Mouse (Mus musculus): ENCODE measurements at regions not wholly inside any gene's neighbourhood (a gene's known extent, or its start where the extent isn't known, plus 50 kb on each side); places are given as distances from the start of the nearest gene placed in this dataset.

GRCm38 (mm10) chr6:99890805-99891204, 164.6 kb upstream of the Prok2 start:
- H3K4me1 ChIP-seq (ENCODE audit: control insufficient read depth, insufficient read depth, insufficient read length, low read length): no peaks in the 10 kb centered on the region
- no peak overlapping the region for H3K27ac ChIP-seq (replicated peaks; ENCODE audit: low read depth, low read length)
- H3K4me3 ChIP-seq (ENCODE audit: insufficient read depth, low read depth, low read length): no peak overlapping the region

DNA sequence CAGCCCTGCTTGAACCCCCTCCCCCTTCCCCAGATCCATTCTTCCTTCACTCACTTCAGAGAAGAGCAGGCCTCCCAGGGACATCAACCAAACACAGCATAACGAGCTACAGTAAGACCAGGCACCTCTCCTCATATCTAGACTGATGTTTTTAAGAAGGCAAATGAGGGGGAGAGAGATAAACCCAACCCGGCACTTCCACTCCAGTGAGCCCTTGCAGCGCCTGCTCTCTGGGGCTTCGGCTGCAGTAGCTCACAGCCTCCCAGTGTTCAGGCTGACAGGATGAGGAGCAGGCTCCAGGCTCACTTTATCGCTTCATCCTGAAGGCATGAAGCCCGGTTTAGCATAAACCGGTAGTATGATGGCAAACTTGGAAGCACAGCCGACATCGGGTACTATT, 162.9 kb upstream of the Prok2 start:
- no peak overlapping the region for H3K4me3 ChIP-seq (ENCODE audit: insufficient read depth, low read depth, low read length)
- no peaks in the 10 kb centered on the region for H3K4me1 ChIP-seq (ENCODE audit: control insufficient read depth, insufficient read depth, insufficient read length, low read length)
- no peak overlapping the region for H3K27ac ChIP-seq (replicated peaks; ENCODE audit: low read depth, low read length)

DNA sequence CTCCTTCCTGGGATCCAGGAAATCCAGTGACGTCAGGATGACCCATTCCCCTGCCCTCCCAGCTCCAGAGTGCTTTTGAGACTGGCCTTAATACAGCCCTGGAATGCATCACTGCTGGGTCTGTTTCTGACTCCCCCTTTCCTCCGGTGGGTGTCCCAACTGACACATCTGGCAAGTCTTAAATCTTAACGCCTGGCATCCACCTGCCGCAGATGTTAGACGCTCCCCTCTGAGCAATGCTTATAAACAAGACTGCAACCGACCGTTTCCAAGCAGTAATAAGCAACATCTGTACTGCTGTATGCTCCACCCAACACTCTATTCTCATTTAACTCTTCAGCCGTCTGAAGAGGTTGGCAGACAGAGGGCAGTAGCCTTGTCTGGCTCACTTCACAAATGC, 161.7 kb upstream of the Prok2 start:
- H3K27ac ChIP-seq (replicated peaks; ENCODE audit: low read depth, low read length): no peak overlapping the region
- H3K4me3 ChIP-seq (ENCODE audit: insufficient read depth, low read depth, low read length): no peak overlapping the region
- H3K4me1 ChIP-seq (ENCODE audit: control insufficient read depth, insufficient read depth, insufficient read length, low read length): no peaks in the 10 kb centered on the region

GRCm38 (mm10) chr6:99884755-99885154, 158.6 kb upstream of the Prok2 start:
- no peak overlapping the region for H3K4me3 ChIP-seq (ENCODE audit: insufficient read depth, low read depth, low read length)
- H3K4me1 ChIP-seq (ENCODE audit: control insufficient read depth, insufficient read depth, insufficient read length, low read length): no peaks in the 10 kb centered on the region
- no peak overlapping the region for H3K27ac ChIP-seq (replicated peaks; ENCODE audit: low read depth, low read length)

DNA sequence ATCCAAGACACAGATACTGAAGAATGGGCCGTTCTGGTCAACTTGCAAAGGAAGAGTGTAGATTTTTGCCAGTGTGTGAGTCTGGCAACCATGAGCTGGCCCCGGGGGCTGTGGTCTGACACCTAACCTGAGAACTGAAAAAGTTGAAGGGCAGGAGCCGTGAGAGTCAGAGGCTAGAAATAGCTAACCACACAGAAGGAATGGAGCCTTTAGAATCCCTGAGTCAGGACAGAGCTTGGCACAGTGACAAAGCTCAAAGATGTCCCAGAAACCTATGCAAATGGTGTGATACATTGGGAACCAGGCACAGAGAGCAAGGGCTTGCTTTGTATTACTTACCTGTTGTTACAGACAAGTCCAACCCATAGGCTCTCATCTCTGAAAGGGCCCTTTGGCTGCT, 157.9 kb upstream of the Prok2 start:
- H3K27ac ChIP-seq (replicated peaks; ENCODE audit: low read depth, low read length): no peak overlapping the region
- no peaks in the 10 kb centered on the region for H3K4me1 ChIP-seq (ENCODE audit: control insufficient read depth, insufficient read depth, insufficient read length, low read length)
- H3K4me3 ChIP-seq (ENCODE audit: insufficient read depth, low read depth, low read length): no peak overlapping the region

DNA sequence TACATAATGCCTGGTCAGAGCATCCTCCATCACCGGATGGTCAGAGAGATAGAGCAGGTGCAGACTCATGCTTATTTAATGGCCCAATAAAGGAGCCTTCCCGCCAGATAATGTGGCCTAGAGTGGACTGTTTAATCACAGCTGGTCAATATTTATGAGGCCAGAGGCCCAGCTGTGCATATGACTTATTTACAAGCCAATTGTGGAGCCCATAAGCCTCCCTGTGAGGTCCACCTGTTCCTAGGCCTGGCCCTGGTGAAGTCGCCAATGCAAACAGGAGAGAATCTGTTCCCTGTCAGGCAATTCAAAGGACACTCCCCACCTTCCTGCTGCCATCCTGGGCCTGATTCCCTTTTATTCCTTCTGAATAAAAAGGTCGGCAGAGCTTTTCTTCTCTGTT, 155.4 kb upstream of the Prok2 start:
- Histone ChIP-seq H3K4me1 (ENCODE audit: control insufficient read depth, insufficient read depth, insufficient read length, low read length) (no peaks in the 10 kb centered on the region), H3K4me3 (ENCODE audit: insufficient read depth, low read depth, low read length) (no peak overlapping the region)

DNA sequence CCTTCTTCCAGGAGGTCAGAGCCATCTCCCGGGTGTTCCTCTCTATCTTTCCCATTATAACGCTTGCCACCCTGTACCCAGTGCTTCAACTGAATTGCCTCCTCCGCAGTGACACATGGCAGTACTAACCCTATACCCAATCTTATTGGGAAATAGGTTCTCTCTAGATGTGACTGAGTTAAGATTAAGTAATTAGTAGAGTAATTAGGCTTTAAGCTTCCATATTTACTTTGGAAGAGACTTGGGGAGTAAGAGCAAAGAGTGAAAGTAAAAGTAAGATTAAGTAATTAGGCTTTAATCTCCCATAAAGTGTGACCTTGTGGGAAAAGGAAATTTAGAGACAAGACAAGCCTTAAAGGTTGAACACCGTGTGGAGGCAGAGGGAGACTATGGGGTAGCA, 148.7 kb upstream of the Prok2 start:
- Histone ChIP-seq H3K27ac (replicated peaks; ENCODE audit: low read depth, low read length) (no peak overlapping the region), H3K4me1 (ENCODE audit: control insufficient read depth, insufficient read depth, insufficient read length, low read length) (no peaks in the 10 kb centered on the region), H3K4me3 (ENCODE audit: insufficient read depth, low read depth, low read length) (no peak overlapping the region)

More for the DNA sequence above, 155.4 kb upstream of the Prok2 start:
- H3K27ac ChIP-seq (replicated peaks; ENCODE audit: low read depth, low read length): no peak overlapping the region

- Histone ChIP-seq H3K4me1 (ENCODE audit: control insufficient read depth, insufficient read depth, insufficient read length, low read length) (no peaks in the 10 kb centered on the region), H3K27ac (replicated peaks; ENCODE audit: low read depth, low read length) (no peak overlapping the region), H3K4me3 (ENCODE audit: insufficient read depth, low read depth, low read length) (no peak overlapping the region)
Measured at GRCm38 (mm10) chr6:99874029-99874428, 147.8 kb upstream of the Prok2 start.

DNA sequence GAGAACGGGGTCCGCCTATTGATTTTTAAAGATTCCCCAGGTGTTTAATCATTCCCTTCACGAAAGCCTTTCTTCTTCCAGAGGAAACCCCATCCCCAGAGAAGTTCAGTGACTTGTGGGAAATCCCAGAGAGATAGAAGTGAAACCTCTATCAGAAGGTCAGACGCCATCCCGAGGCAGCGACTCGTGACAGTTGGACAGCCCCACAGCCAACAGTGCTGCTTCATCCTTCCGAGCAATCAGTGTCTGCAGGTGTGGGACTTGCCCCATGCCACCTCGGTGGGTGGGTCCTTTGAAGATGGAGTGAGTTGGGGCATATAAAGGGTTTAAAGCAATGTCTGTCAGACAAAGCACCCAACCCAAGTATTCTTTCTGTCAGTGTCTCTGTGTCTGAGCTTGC, 139.9 kb upstream of the Prok2 start:
- H3K27ac ChIP-seq (replicated peaks; ENCODE audit: low read depth, low read length): no peak overlapping the region
- H3K4me3 ChIP-seq (ENCODE audit: insufficient read depth, low read depth, low read length): no peak overlapping the region
- H3K4me1 ChIP-seq (ENCODE audit: control insufficient read depth, insufficient read depth, insufficient read length, low read length): no peaks in the 10 kb centered on the region

DNA sequence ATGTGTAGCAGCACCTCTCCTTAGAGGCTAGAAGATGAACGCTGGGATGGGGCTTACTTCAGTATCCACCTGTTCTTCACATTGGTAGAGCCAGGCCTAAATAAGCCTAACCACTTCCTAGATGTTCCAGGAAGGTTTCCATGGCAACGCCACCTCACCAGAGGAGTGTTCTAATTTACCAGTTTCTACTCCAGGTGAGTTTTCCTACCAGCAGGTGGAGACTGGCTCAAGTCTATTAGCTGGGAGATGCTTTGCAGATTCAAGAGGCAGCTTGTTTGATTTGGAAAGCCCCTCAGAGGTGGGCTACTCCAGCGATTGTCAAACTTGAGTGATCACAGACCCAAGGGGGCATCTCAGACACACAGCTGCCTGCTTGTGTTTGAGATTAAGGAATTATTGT, 138.8 kb upstream of the Prok2 start:
- Histone ChIP-seq H3K4me1 (ENCODE audit: control insufficient read depth, insufficient read depth, insufficient read length, low read length) (no peaks in the 10 kb centered on the region), H3K27ac (replicated peaks; ENCODE audit: low read depth, low read length) (no peak overlapping the region), H3K4me3 (ENCODE audit: insufficient read depth, low read depth, low read length) (no peak overlapping the region)

GRCm38 (mm10) chr6:99863418-99863817, 137.2 kb upstream of the Prok2 start:
- H3K4me1 ChIP-seq (ENCODE audit: control insufficient read depth, insufficient read depth, insufficient read length, low read length): no peaks in the 10 kb centered on the region
- no peak overlapping the region for H3K27ac ChIP-seq (replicated peaks; ENCODE audit: low read depth, low read length)
- no peak overlapping the region for H3K4me3 ChIP-seq (ENCODE audit: insufficient read depth, low read depth, low read length)

- no peak overlapping the region for H3K4me3 ChIP-seq (ENCODE audit: insufficient read depth, low read depth, low read length)
- H3K4me1 ChIP-seq (ENCODE audit: control insufficient read depth, insufficient read depth, insufficient read length, low read length): no peaks in the 10 kb centered on the region
- no peak overlapping the region for H3K27ac ChIP-seq (replicated peaks; ENCODE audit: low read depth, low read length)
Measured at GRCm38 (mm10) chr6:99857411-99857810, 131.2 kb upstream of the Prok2 start.

DNA sequence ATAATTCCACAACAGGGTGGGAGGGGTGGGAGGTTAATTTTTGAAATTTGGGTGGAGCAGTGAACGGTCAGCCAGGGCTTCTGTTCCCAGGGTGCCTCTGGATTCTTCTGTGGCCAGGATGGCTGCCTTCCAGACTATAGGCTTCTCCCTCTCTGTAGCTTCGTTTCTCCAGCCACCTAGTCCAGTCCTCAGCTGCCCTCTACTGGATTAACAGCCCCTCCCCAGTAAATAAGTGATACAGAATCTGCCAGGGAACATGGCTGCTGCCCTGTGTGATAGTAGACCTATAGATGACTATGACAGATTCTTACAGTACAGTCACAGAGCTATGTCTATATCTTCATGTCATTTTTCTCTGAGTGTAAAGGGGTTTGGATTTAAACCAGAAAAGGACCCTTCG, 127.5 kb upstream of the Prok2 start:
- no peak overlapping the region for H3K27ac ChIP-seq (replicated peaks; ENCODE audit: low read depth, low read length)
- H3K4me1 ChIP-seq (ENCODE audit: control insufficient read depth, insufficient read depth, insufficient read length, low read length): no peaks in the 10 kb centered on the region
- no peak overlapping the region for H3K4me3 ChIP-seq (ENCODE audit: insufficient read depth, low read depth, low read length)

GRCm38 (mm10) chr6:99850706-99851105, 124.5 kb upstream of the Prok2 start:
- Histone ChIP-seq H3K27ac (replicated peaks; ENCODE audit: low read depth, low read length) (no peak overlapping the region), H3K4me3 (ENCODE audit: insufficient read depth, low read depth, low read length) (no peak overlapping the region), H3K4me1 (ENCODE audit: control insufficient read depth, insufficient read depth, insufficient read length, low read length) (no peaks in the 10 kb centered on the region)

- H3K4me1 ChIP-seq (ENCODE audit: control insufficient read depth, insufficient read depth, insufficient read length, low read length): no peaks in the 10 kb centered on the region
- no peak overlapping the region for H3K27ac ChIP-seq (replicated peaks; ENCODE audit: low read depth, low read length)
- H3K4me3 ChIP-seq (ENCODE audit: insufficient read depth, low read depth, low read length): no peak overlapping the region
Measured at GRCm38 (mm10) chr6:99845508-99845846, 119.3 kb upstream of the Prok2 start.

GRCm38 (mm10) chr6:99844775-99845507, 118.7 kb upstream of the Prok2 start:
- no peaks in the 10 kb centered on the region for H3K4me1 ChIP-seq (ENCODE audit: control insufficient read depth, insufficient read depth, insufficient read length, low read length)
- H3K27ac ChIP-seq (replicated peaks; ENCODE audit: low read depth, low read length): no peak overlapping the region
- H3K4me3 ChIP-seq (ENCODE audit: insufficient read depth, low read depth, low read length): no peak overlapping the region

DNA sequence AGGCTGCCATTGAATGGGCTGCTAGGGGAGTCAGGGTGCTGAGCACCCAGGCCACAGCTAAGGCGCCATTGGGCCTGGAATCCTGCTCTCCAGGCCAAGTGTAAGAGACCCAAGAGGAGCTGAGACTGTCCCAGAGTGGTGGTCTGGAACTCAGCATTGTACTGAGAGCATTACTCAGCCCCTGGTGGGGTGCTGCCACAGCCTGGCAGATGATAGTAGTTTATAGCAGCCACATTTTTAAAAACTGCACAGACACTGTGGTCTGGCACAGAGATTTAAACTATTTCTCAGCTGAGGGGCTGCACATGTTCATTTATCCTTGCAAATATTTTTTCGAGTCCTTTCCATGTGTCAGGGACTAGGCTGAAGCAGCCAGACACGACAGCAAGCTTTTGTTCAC, 117.3 kb upstream of the Prok2 start:
- no peaks in the 10 kb centered on the region for H3K4me1 ChIP-seq (ENCODE audit: control insufficient read depth, insufficient read depth, insufficient read length, low read length)
- no peak overlapping the region for H3K4me3 ChIP-seq (ENCODE audit: insufficient read depth, low read depth, low read length)
- no peak overlapping the region for H3K27ac ChIP-seq (replicated peaks; ENCODE audit: low read depth, low read length)
